Mouse (Mus musculus) kidney, postnatal 4 days (tissue): Measurements from ENCODE around the gene Dohh.

Source experiments
- DNase-seq, 2 experiments: peaks; one replicate each; pipeline ENCODE4 v3.0.0; 2021; ENCODE audit warnings: mixed read lengths in 2 of 2

Dohh gene

GRCm38 (mm10) chr10:81358209-81358608, 26.0 kb upstream of the Dohh start:
- DNase-seq: peak in 1 of 2 experiments; percentile 33

GRCm38 (mm10) chr10:81358841-81359240, 25.4 kb upstream of the Dohh start:
- DNase-seq: no peak

GRCm38 (mm10) chr10:81360721-81361120, 23.5 kb upstream of the Dohh start:
- no peak for DNase-seq

- DNase-seq: no peak
Observed at GRCm38 (mm10) chr10:81362336-81362949, 21.8 kb upstream of the Dohh start.

GRCm38 (mm10) chr10:81363436-81364346, 20.5 kb upstream of the Dohh start:
- peak; percentile 60 to 72 for DNase-seq

- peak; percentile 49 to 61 for DNase-seq
Observed at GRCm38 (mm10) chr10:81364666-81365065, 19.6 kb upstream of the Dohh start.

GRCm38 (mm10) chr10:81365073-81365472, 19.2 kb upstream of the Dohh start:
- DNase-seq: no peak

- DNase-seq: no peak
Observed at GRCm38 (mm10) chr10:81365672-81366476, 18.4 kb upstream of the Dohh start, which contains the start of gene 4930404N11Rik. 4930404N11Rik (minus strand) TSS chr10:81365816.

- DNase-seq: peak in 1 of 2 experiments; percentile 31
Observed at GRCm38 (mm10) chr10:81366477-81367206, 17.6 kb upstream of the Dohh start.

- DNase-seq: no peak
Observed at GRCm38 (mm10) chr10:81367207-81367495, 17.1 kb upstream of the Dohh start.

- no peak for DNase-seq
Observed at GRCm38 (mm10) chr10:81375322-81375721, 8.9 kb upstream of the Dohh start.

GRCm38 (mm10) chr10:81376561-81377361, 7.5 kb upstream of the Dohh start:
- DNase-seq: peak in 1 of 2 experiments; percentile 51

GRCm38 (mm10) chr10:81377362-81377664, 6.9 kb upstream of the Dohh start:
- DNase-seq: no peak

GRCm38 (mm10) chr10:81377793-81378552, 6.3 kb upstream of the Dohh start, which contains the start of gene Fzr1:
Fzr1 (minus strand) TSS chr10:81378516.
- DNase-seq: no peak

- DNase-seq: peak; percentile 100
Observed at GRCm38 (mm10) chr10:81378553-81379182, 5.6 kb upstream of the Dohh start.

GRCm38 (mm10) chr10:81379183-81379553, 5.1 kb upstream of the Dohh start:
- DNase-seq: no peak

GRCm38 (mm10) chr10:81379809-81380378, 4.3 kb upstream of the Dohh start:
- no peak for DNase-seq

GRCm38 (mm10) chr10:81382039-81382438, 2.2 kb upstream of the Dohh start:
- peak; percentile 46 to 57 for DNase-seq

- DNase-seq: no peak
Observed at GRCm38 (mm10) chr10:81384605-81384982, 366 bp downstream of the Dohh start.

- DNase-seq: no peak
Observed at GRCm38 (mm10) chr10:81385603-81386306, 1.5 kb downstream of the Dohh start.
